Mouse (Mus musculus) ES-Bruce4 (cell line): ENCODE data around the gene Apol7a.

Experiments used
- CTCF ChIP-seq: IDR thresholded peaks from one replicate; pipeline ENCODE4 v1.8.1; 2011; ENCODE audit warnings: low read depth, low read length
- EP300 ChIP-seq: IDR thresholded peaks from 2 replicates; pipeline ENCODE4 v1.6.1; 2011; ENCODE audit warnings: low read depth, low read length; ENCODE audit not compliant: insufficient read depth
- POLR2A ChIP-seq: IDR thresholded peaks from one replicate; pipeline ENCODE4 v1.8.1; 2011; ENCODE audit warnings: low read length; ENCODE audit not compliant: insufficient read depth

DNA sequence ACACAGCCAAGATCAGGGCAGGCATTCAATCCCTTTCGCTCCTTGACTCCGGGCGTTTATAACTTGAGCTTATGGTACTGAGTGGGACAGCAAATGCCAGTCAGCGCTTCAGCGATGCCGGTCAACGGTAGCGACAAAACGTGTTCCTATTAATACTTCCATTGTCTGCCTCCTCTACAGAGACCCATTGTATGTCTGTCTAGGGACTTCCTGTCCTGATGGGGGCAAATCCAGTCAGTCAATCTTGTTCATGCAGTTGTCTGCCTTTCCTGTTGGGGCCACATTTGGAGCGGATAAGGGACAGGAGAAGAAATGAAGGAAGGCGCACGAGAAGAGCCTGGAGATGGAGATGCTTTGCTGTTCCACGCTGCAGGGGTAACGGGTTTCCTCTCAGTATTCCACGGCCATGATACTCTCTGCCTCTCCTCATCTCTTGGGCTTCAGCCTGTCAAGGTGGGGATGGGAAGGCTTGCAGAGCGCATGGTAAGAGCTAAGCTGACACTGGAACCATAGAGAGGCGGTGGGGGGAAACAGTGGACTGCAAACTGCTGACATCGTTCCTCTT, 55.9 kb downstream of the Apol7a start:
- TF ChIP-seq EP300 (no peak), CTCF (no peak), POLR2A (no peak)
